Mouse (Mus musculus): ENCODE results near the gene Btbd35f8. TPM values are rescaled to one million over a fixed set of nuclear protein-coding genes. Genes with fewer than 3 reads are reported as not detected.
"Not testable (repeated sequence)": the region's sequence is repeated elsewhere in the genome, so short reads cannot be mapped to it uniquely, and the experiment has no call there.

Gene Btbd35f8
- total RNA-seq (2017): not detected in 3 replicates

DNA sequence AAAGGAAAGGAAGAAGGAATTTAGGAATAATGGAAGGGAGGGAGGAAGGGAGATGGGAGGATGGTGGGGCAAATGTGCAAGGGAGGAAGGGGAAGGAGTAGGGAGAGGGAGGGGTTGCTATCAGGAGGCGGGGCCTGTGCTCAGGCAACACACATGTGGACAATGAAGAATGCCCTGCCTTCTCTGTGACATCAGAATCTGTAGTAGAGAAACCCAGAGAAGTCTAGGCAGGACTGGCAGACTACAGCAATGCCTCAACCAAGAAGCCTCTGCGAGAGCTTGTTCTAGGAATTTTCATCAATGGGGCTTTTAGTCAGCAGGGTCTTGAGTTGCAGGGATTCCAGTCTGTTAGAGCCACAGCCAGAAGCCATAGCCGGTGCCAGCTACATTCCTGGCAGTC is at the start of gene Btbd35f8:
TSS of gene Btbd35f8 (plus strand) at position 301 of the 400 bp plus-strand sequence.
- not testable (repeated sequence) for ATAC-seq (replicated peaks; ENCODE audit: insufficient number of reproducible peaks, low FRiP score, low TSS enrichment, poor library complexity, severe bottlenecking)

Other genes starting within 250 kb of the Btbd35f8 start
- not detected in 3 replicates for gene Spin2g, start 211.8 kb upstream of the Btbd35f8 start, total RNA-seq (2017)